Comparison of ENCODE assay signal across 26 mouse cellular contexts in genomic region chr10:79548546-79548945, GRCm38 (mm10). TPM values are rescaled to one million over a fixed set of nuclear protein-coding genes. Genes with fewer than 3 reads are reported as not detected.
"Had no signal": no experiment of that assay in that cellular context is flagged by ENCODE, and none has a peak within 500 bp of the region (broad histone marks: within the 10 kb centered on the region; RNA-seq: fewer than 3 reads in every experiment).

No protein-coding gene starts in this region.

- H3K4me2 ChIP-seq: kidney, embryonic 15.5 days; limb, embryonic 12.5 days; limb, embryonic 15.5 days; lung, embryonic 15.5 days; midbrain, embryonic 13.5 days; neural tube, embryonic 13.5 days; stomach, embryonic 15.5 days had no signal

- DNase-seq: kidney, adult 2 months; kidney, postnatal 14 days; left cerebral cortex, postnatal 4 days; lung, postnatal 10 days; lung, postnatal 36 days; retina, postnatal 1 day; right cerebral cortex, postnatal 25 days; spleen, adult 18-20 months; thymus, postnatal 25 days had no signal

- H3K27ac ChIP-seq: kidney, embryonic 15.5 days; limb, embryonic 12.5 days; limb, embryonic 15.5 days; liver, embryonic 14.5 days; lung, embryonic 15.5 days; midbrain, embryonic 10.5 days; midbrain, embryonic 13.5 days; neural tube, embryonic 13.5 days; stomach, embryonic 15.5 days had no signal

- ATAC-seq: intestine, postnatal 0 days; midbrain, embryonic 13.5 days; midbrain, embryonic 16.5 days had no signal

- H3K9ac ChIP-seq: kidney, embryonic 15.5 days; limb, embryonic 12.5 days; limb, embryonic 15.5 days; liver, embryonic 14.5 days; lung, embryonic 15.5 days; midbrain, embryonic 13.5 days; neural tube, embryonic 13.5 days; stomach, embryonic 15.5 days had no signal

- H3K4me3 ChIP-seq: kidney, embryonic 15.5 days; limb, embryonic 12.5 days; limb, embryonic 15.5 days; lung, embryonic 15.5 days; midbrain, embryonic 10.5 days; midbrain, embryonic 13.5 days; myocyte; neural tube, embryonic 13.5 days; stomach, embryonic 15.5 days had no signal

- H3K9me3 ChIP-seq: kidney, embryonic 15.5 days; limb, embryonic 12.5 days; limb, embryonic 15.5 days; lung, embryonic 15.5 days; megakaryocyte, embryonic 14.5 days; midbrain, embryonic 10.5 days; midbrain, embryonic 13.5 days; neural tube, embryonic 13.5 days; stomach, embryonic 15.5 days had no signal

- H3K27me3 ChIP-seq: kidney, embryonic 15.5 days; limb, embryonic 12.5 days; limb, embryonic 15.5 days; lung, embryonic 15.5 days; midbrain, embryonic 13.5 days; neural tube, embryonic 13.5 days; stomach, embryonic 15.5 days had no signal

RNA-seq across cellular contexts. Expression of gene Theg, which starts 38.6 kb away (rescaled TPM):
- total RNA-seq: layer of hippocampus, postnatal 14 days; left cerebral cortex, postnatal 4 days; monocyte, adult 5-6 weeks; neutrophil, adult 5-6 weeks had no signal
- polyA plus RNA-seq: intestine, postnatal 0 days; kidney, adult 2 months; kidney, embryonic 15.5 days; limb, embryonic 12.5 days; limb, embryonic 15.5 days; liver, embryonic 14.5 days; lung, embryonic 15.5 days; midbrain, embryonic 10.5 days; midbrain, embryonic 13.5 days; midbrain, embryonic 16.5 days; myocyte; neural tube, embryonic 13.5 days; stomach, embryonic 15.5 days; thymus, postnatal 0 days had no signal
